Comparison of ENCODE assay signal across 7 mouse cellular contexts in the genomic region with DNA sequence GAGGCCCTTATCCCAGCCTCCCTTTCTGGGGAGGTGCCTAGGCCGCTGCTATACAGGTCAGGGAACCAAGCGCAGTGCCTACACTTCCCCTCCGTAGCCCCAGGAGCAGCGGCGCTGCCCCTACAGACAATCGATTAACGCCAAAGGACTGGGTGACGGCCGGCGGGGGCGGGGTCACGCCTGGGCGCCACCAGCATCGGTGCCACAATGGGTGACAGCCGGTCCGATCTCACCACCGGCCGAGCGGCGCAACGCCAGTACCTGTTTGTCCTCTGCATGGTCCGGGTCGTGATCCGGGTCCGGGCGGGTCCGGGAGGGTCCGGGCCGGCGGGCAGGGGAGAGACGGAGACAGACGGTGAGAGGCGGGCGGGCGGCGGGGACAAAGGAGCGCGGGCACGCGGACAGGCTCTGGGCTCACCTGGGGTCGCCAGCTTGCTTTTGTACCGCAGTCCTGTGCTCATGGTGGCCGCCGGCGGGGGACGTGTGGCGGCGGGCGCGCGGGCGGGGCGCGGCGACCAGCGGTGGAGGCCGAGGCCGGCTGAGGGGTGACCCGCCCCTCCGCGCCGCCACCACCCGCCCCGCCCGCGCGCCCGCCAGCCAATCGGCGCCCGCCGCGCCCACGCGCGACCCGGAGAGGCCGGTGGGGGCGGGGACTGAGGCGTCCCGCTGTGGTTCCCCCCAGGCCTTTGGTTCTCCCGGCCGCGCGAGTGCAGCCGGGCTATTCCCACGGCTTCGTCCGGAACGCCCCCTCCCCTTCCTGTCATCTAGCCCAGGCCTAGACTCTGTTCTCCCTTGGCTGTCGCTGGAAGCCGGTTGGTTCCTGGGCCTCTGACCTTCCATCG. TPM values are rescaled to one million over a fixed set of nuclear protein-coding genes. Genes with fewer than 3 reads are reported as not detected.
DNase-seq lines count a peak whose midpoint lies in the region; ATAC-seq lines count a peak whose summit lies in the region.

TSS of gene Sept5 (minus strand) at position 565 of the 842 bp plus-strand sequence.

- H3K9ac ChIP-seq in hindbrain, embryonic 11.5 days (ENCODE audit: low read depth, low read length), result peak within 1 kb of the TSS; percentile 90

- H3K36me3 ChIP-seq in hindbrain, embryonic 11.5 days (ENCODE audit: control insufficient read depth, insufficient read depth, low read length), result no peaks in the 10 kb centered on the region; the same call in 1 of the 2 replicates

- H3K27ac ChIP-seq in hindbrain, embryonic 11.5 days (ENCODE audit: low read depth, low read length), result peak within 1 kb of the TSS; percentile 85

- H3K4me3 ChIP-seq in hindbrain, embryonic 11.5 days (ENCODE audit: low read depth, low read length), result peak within 1 kb of the TSS; percentile 84

- WGBS in hindbrain, embryonic 11.5 days, result under 1% methylated on average over 46 of the region's 93 CpGs

- H3K4me1 ChIP-seq in hindbrain, embryonic 11.5 days (replicated peaks; ENCODE audit: control insufficient read depth, insufficient read depth, low read length), result peaks cover 26% of the 10 kb centered on the region

- ATAC-seq in hindbrain, embryonic 11.5 days (ENCODE audit: low FRiP score), result peak; percentile 72

- H3K9me3 ChIP-seq in hindbrain, embryonic 11.5 days (ENCODE audit: control insufficient read depth, low read length), result no peaks in the 10 kb centered on the region

- peak; percentile 83 to 89 for DNase-seq in adrenal gland, adult (ENCODE audit: inconsistent age in 2 of 2, low spot score in 1 of 2)
- peak; percentile 83 for DNase-seq in cerebellum, adult 9-10 months
- peak; percentile 59 to 78 for DNase-seq in frontal cortex, postnatal 10 days (ENCODE audit: low spot score in 2 of 2)
- peak; percentile 73 for DNase-seq in hindbrain, embryonic 11.5 days (ENCODE audit: low spot score)
- DNase-seq in layer of hippocampus, postnatal 14 days (ENCODE audit: low spot score in 2 of 2), result peak; percentile 55 to 74
- peak; percentile 75 for DNase-seq in lung, postnatal 10 days
- peak; percentile 79 for DNase-seq in retina, embryonic 14.5 days (ENCODE audit: low spot score)

- H3K4me2 ChIP-seq in hindbrain, embryonic 11.5 days (replicated peaks; ENCODE audit: low read depth, low read length), result peak within 1 kb of the TSS; percentile 87

- H3K27me3 ChIP-seq in hindbrain, embryonic 11.5 days (ENCODE audit: control insufficient read depth, insufficient read depth, low read length), result peaks cover 30% of the 10 kb centered on the region

RNA-seq across cellular contexts. Expression of gene Sept5, which starts in this region (rescaled TPM):
- polyA plus RNA-seq in hindbrain, embryonic 11.5 days (2014; fragmentation: Nextera tagmentation; extraction: Ambion mirVana), result 63.4 and 64.4 TPM in 2 replicates
- 100 to 1,000 TPM; 605 to 622 TPM for total RNA-seq in layer of hippocampus, postnatal 14 days (2021)

Comparison
In these comparisons a context has a peak if more than half of its experiments do, and no peak if none do; other contexts are left out.
1. Peak in every context shown above with its lines: DNase-seq, ATAC-seq, H3K4me3 ChIP-seq and H3K27ac ChIP-seq.